Mouse (Mus musculus) retina, postnatal 7 days (tissue): ENCODE results near the gene Olfr1132.
"Not testable (repeated sequence)": the region's sequence is repeated elsewhere in the genome, so short reads cannot be mapped to it uniquely, and the experiment has no call there.

ENCODE experiments used
- DNase-seq: peaks from one replicate; pipeline ENCODE4 v3.0.0-alpha.2; 2012; ENCODE audit warnings: low read depth, low spot score

Gene Olfr1132

GRCm38 (mm10) chr2:87637435-87637834 is at the start of gene Olfr1132:
Gene Olfr1132, minus strand, starts transcription at chr2:87637535.
- no peak for DNase-seq

GRCm38 (mm10) chr2:87673564-87673963 is 36.2 kb upstream of the Olfr1132 start, which contains the start of gene Olfr1135:
Gene Olfr1135, minus strand, starts transcription at chr2:87673664.
- no peak for DNase-seq

- DNase-seq: no peak
Observed at GRCm38 (mm10) chr2:87658360-87658759, 21.0 kb upstream of the Olfr1132 start, which contains the start of gene Olfr1134. Gene Olfr1134, minus strand, starts transcription at chr2:87658460.

GRCm38 (mm10) chr2:87647274-87647673 is 9.9 kb upstream of the Olfr1132 start, which contains the start of gene Olfr1133:
Gene Olfr1133, minus strand, starts transcription at chr2:87647374.
- no peak for DNase-seq

- no peak for DNase-seq
Observed at GRCm38 (mm10) chr2:87642441-87642840, 5.1 kb upstream of the Olfr1132 start.

GRCm38 (mm10) chr2:87626804-87627203 is 10.5 kb downstream of the Olfr1132 start, which contains the start of gene Olfr1131:
Gene Olfr1131, plus strand, starts transcription at chr2:87627104.
- DNase-seq: no peak

- not testable (repeated sequence) for DNase-seq
Observed at GRCm38 (mm10) chr2:87605912-87606311, 31.4 kb downstream of the Olfr1132 start, which contains the start of gene Olfr1130. Gene Olfr1130, plus strand, starts transcription at chr2:87606212.
